Mouse (Mus musculus): ENCODE measurements around the gene Rac2. TPM values are rescaled to one million over a fixed set of nuclear protein-coding genes. Genes with fewer than 3 reads are reported as not detected.

Rac2 gene
- total RNA-seq, 2 experiments from 2014 or later = 1.9 to 2.9 TPM

- intact Hi-C loops (cut with DNase I) = no loop called here
- DNase-seq (ENCODE audit: low spot score in 2 of 2) = peak in 1 of 2 experiments; percentile 33
Observed at GRCm38 (mm10) chr15:78554545-78555313, 17.9 kb downstream of the Rac2 start.

- intact Hi-C loops (cut with DNase I) = loop anchor here (10.0 kb wide), 1 partner anchor 194 kb away; no protein-coding TSS in a partner anchor
- DNase-seq (ENCODE audit: low spot score in 2 of 2) = no peak
Observed at GRCm38 (mm10) chr15:78549189-78549734, 23.3 kb downstream of the Rac2 start.

- DNase-seq (ENCODE audit: low spot score in 2 of 2) = no peak
- intact Hi-C loops (cut with DNase I) = loop anchor here (10.0 kb wide), 1 partner anchor 194 kb away; no protein-coding TSS in a partner anchor
Observed at GRCm38 (mm10) chr15:78548711-78549110, 23.9 kb downstream of the Rac2 start.

GRCm38 (mm10) chr15:78548336-78548665 lies 24.3 kb downstream of the Rac2 start:
- intact Hi-C loops (cut with DNase I) = loop anchor here (10.0 kb wide), 1 partner anchor 194 kb away; no protein-coding TSS in a partner anchor
- no peak for DNase-seq (ENCODE audit: low spot score in 2 of 2)

GRCm38 (mm10) chr15:78547415-78548335 lies 24.9 kb downstream of the Rac2 start:
- intact Hi-C loops (cut with DNase I) = loop anchor here (2.0 to 10.0 kb wide), 2 partner anchors 99 to 193 kb away; no protein-coding TSS in a partner anchor
- DNase-seq (ENCODE audit: low spot score in 2 of 2) = no peak

GRCm38 (mm10) chr15:78546060-78546459 lies 26.5 kb downstream of the Rac2 start:
- intact Hi-C loops (cut with DNase I) = loop anchor here (2.0 to 10.0 kb wide), 2 partner anchors 97 to 191 kb away; no protein-coding TSS in a partner anchor
- DNase-seq (ENCODE audit: low spot score in 2 of 2) = no peak

- intact Hi-C loops (cut with DNase I) = loop anchor here (1.0 to 10.0 kb wide), 4 partner anchors 36 to 190 kb away; no protein-coding TSS in a partner anchor
- DNase-seq (ENCODE audit: low spot score in 2 of 2) = peak in 1 of 2 experiments; percentile 86
Observed at GRCm38 (mm10) chr15:78544561-78545001, 28.0 kb downstream of the Rac2 start, which contains the start of gene Sstr3. Sstr3 (minus strand) TSS chr15:78544685.

- no peak for DNase-seq (ENCODE audit: low spot score in 2 of 2)
- intact Hi-C loops (cut with DNase I) = loop anchor here (1.0 to 10.0 kb wide), 4 partner anchors 36 to 189 kb away; no protein-coding TSS in a partner anchor
Observed at GRCm38 (mm10) chr15:78544041-78544440, 28.5 kb downstream of the Rac2 start.

- intact Hi-C loops (cut with DNase I) = loop anchor here (10.0 kb wide), 1 partner anchor 188 kb away; no protein-coding TSS in a partner anchor
- peak in 1 of 2 experiments; percentile 82 for DNase-seq (ENCODE audit: low spot score in 2 of 2)
Observed at GRCm38 (mm10) chr15:78542767-78543303, 29.7 kb downstream of the Rac2 start.

GRCm38 (mm10) chr15:78542098-78542766 lies 30.4 kb downstream of the Rac2 start:
- DNase-seq (ENCODE audit: low spot score in 2 of 2) = peak in 1 of 2 experiments; percentile 29
- intact Hi-C loops (cut with DNase I) = loop anchor here (10.0 kb wide), 1 partner anchor 187 kb away; no protein-coding TSS in a partner anchor

- DNase-seq (ENCODE audit: low spot score in 2 of 2) = peak in 1 of 2 experiments; percentile 47
- intact Hi-C loops (cut with DNase I) = loop anchor here (10.0 kb wide), 1 partner anchor 187 kb away; no protein-coding TSS in a partner anchor
Observed at GRCm38 (mm10) chr15:78541606-78542005, 31.0 kb downstream of the Rac2 start.

GRCm38 (mm10) chr15:78541036-78541435 lies 31.5 kb downstream of the Rac2 start:
- intact Hi-C loops (cut with DNase I) = loop anchor here (10.0 kb wide), 1 partner anchor 186 kb away; no protein-coding TSS in a partner anchor
- DNase-seq (ENCODE audit: low spot score in 2 of 2) = peak in 1 of 2 experiments; percentile 74

GRCm38 (mm10) chr15:78535723-78536421 lies 36.7 kb downstream of the Rac2 start:
- intact Hi-C loops (cut with DNase I) = no loop called here
- DNase-seq (ENCODE audit: low spot score in 2 of 2) = no peak

GRCm38 (mm10) chr15:78533346-78533835 lies 39.2 kb downstream of the Rac2 start:
- DNase-seq (ENCODE audit: low spot score in 2 of 2) = no peak
- intact Hi-C loops (cut with DNase I) = loop anchor here (2.0 to 5.0 kb wide), 2 partner anchors 19 to 86 kb away; no protein-coding TSS in a partner anchor

- intact Hi-C loops (cut with DNase I) = loop anchor here (2.0 to 5.0 kb wide), 2 partner anchors 18 to 85 kb away; no protein-coding TSS in a partner anchor
- DNase-seq (ENCODE audit: low spot score in 2 of 2) = no peak
Observed at GRCm38 (mm10) chr15:78532566-78533345, 39.8 kb downstream of the Rac2 start.

- peak; percentile 100 for DNase-seq (ENCODE audit: low spot score in 2 of 2)
- intact Hi-C loops (cut with DNase I) = loop anchor here (2.0 to 5.0 kb wide), 2 partner anchors 17 to 85 kb away; no protein-coding TSS in a partner anchor
Observed at GRCm38 (mm10) chr15:78531901-78532469, 40.6 kb downstream of the Rac2 start.
